Mouse (Mus musculus) adrenal gland, postnatal 4 days (tissue): ENCODE measurements around the gene Vgll1. TPM values are rescaled to one million over a fixed set of nuclear protein-coding genes. Genes with fewer than 3 reads are reported as not detected.

Experiments used
- DNase-seq, 2 experiments: peaks; one replicate each; pipeline ENCODE4 v3.0.0; 2021 to 2022; ENCODE audit warnings: low spot score in 2 of 2, mixed read lengths in 2 of 2
- long read RNA-seq, 2 experiments: library from polyadenylated mRNA; stranded (forward); transcript quantifications; one replicate each; pipeline ENCODE4 v2.0.0; 2021
- total RNA-seq, 2 experiments: library from RNA; stranded (reverse); gene quantifications; 2 replicates each; pipeline ENCODE4 v1.2.3; 2021

The Vgll1 gene
- total RNA-seq = not detected
- long read RNA-seq, experiment 1 = 0 reads
- long read RNA-seq, experiment 2 = 0 reads

DNA sequence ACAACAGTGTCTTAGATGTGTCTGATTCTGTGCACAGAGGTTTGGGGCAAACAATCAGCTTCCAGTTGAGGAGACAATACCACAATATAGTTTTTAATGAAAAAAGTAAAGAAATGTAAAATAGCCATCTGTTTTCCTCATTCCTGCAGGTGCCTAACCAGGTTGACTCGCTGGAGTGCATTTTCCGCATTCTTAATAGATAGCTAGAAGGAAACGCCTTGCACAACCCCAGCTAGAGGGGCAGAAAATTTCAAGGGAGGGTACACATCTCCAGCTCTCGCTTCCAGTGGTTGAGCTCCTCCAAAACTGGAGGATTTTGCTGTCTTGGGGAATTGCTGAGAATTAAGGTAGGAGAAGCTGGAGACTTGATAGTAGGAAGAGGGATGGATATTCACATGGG lies at the start of gene Vgll1:
Gene Vgll1, plus strand, starts transcription at position 301 of the 400 bp plus-strand sequence.
- DNase-seq = no peak

DNA sequence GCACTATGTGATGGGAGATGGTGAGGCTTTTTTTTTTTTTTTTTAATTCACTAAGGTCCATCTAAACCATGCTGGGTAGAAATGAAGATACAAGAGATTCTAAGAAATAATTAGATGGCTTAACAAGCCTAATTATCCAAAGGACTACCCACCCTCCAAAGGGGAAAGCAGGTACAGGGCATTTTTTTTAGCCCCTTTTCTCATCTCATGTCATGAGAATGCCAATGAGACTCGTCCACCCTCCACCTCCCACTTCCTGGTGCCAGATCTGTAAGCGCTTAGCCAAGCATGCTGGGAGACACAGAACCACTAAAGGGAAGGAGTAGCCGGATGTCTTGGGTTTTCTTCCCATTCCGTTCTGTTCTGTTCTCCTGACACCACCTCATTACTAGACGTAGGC lies 45.1 kb upstream of the Vgll1 start, which contains the start of gene Brs3:
Gene Brs3, plus strand, starts transcription at position 301 of the 400 bp plus-strand sequence.
- DNase-seq = no peak

DNA sequence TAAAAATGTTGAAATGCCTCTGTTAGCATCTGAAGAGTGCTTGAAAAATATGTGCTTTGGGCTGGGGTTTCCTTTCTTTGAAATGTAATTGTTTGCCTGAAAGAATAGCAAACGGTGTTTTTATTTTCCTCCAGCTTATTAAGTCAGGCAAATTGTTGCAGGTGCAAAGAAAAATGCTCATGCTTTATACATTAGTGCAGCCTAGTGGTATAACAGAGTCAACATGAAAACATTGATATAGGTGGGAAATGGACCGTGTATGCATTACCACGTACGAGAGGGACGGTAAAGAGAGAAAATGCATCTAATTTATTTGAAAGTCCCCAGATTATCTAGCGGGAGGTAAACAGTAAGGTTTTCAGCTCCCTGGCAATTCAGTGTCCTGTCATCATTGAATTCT lies 44.0 kb upstream of the Vgll1 start:
- no peak for DNase-seq

DNA sequence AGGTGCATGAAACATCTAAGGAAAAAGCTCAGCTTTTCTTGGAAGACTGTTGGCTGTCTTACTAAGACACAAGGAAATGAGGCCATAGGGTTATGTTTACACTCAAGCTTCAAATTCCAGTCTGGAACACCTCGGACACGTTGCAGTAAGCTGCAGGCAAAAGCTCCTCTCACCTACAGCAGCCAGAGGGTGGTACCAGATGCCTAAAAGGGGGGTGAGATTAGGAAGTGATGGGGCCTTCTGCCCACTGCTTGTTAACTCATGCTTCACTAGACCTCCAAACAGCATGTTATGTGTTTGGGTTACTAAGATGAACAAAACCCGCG lies 35.1 kb upstream of the Vgll1 start:
- no peak for DNase-seq

DNA sequence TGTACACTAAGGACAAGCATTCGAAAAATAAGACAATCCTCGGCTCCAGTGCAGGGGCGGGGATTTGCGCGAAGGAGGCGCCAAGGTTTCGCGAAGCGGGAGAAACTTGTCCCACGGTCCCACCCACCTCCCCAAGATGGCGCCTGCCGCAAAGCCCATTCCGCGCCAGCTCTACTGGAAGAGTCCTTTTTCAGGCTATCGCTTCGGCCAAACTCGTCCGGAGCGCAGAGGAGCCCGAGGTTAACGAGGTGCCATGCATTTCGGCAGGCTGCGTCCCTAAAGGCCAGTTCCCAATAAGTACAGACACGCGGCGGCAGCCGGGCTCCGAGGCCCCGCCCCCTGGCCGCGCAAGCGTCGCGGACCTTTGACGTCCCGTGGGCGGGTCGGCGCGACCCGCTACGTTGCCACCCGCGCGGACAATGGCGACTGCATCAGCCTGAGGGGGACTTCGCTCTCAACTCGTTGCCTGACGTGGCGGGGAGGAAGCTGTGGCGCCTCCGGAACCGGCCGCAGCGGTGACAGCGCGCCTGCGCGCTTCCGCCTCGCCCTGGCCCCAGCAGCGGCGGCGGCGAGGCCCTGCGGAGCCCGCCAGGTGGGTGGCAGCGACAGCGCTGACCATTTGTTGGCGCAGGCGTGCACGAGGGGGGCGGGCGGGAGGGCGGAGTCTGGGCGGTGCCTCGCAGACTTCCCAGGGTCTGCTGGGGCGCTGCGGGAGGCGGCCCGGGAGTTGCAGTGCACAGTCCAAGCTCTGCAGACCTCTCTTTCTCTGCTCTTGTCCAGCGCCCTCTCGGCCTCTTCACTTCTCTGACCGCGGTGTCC lies 34.5 kb upstream of the Vgll1 start, which contains the start of gene Htatsf1:
Gene Htatsf1, plus strand, starts transcription at position 410 of the 819 bp plus-strand sequence.
- DNase-seq = peak; percentile 48 to 55

DNA sequence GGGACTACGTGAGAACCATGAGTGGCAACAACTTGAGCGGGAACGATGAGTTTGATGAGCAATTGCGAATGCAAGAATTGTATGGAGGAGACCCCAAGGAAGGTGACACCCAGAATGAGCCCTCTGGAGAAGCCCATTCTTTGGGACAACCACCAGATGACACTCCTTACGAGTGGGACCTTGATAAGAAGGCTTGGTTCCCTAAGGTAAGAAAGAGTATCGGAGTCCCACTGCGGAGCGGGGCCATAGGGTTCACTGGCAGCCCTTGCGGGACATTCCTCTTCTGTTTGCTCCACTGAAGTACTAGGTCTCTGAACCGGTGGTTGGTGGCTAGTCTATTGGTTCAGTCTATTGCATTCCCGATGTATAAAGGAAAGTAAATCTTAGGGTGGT lies 33.9 kb upstream of the Vgll1 start:
- no peak for DNase-seq

DNA sequence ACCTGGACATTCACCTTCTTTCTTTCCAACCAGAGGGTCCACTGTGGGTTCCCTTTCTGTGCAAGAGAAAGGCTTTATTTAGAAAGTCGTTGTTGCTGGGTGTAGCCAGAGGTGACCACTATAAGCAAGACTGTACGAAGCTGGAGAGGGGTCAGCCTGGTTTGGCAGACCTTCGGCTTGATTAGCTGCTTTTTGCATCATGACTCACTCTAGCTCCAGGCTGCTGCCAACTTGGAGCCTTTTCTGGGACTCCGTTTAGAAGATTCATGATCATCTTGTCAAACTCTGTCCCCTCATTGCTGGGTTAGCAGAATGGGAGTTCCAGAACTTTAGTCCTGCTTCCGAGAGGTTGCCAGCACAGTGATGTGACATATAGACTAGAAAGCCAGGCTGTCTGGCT lies 6.4 kb upstream of the Vgll1 start:
- DNase-seq = no peak

DNA sequence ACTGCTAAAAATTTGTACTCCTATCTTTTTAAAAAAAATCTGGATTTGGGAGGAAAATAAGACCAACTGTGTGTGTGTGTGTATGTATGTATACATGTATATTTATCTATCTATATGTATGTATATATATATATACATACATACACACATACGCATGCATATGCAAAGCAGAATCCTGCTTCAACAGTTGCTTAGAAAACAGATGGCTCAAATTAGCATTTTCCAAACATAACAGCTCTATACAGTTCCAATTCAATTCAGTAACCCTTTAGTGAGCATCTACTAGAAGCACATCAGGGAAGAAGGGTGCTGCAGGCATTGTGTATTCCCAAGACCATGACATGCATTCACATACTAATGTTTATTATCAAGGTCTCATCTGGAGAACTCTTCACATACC lies 15.5 kb downstream of the Vgll1 start:
- no peak for DNase-seq

DNA sequence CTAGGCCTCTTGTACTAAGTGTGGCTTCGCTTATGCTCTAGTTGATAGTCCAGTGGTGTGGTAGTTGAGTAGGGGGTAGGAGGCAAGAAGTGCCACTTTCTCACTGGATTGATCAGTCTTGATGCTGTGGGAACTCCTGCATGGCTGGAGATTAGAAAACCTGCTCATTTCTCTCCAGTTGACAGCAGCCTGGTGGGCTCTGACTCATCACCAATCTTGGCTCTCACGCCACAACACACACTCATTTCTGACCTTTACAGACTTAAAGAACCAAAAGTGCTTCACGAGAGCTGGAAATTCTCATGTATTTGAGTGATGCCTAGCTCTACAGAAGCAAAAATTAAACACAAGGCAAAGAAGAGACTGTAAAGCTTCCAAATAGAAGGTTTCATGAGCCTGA lies 19.1 kb downstream of the Vgll1 start:
- no peak for DNase-seq

DNA sequence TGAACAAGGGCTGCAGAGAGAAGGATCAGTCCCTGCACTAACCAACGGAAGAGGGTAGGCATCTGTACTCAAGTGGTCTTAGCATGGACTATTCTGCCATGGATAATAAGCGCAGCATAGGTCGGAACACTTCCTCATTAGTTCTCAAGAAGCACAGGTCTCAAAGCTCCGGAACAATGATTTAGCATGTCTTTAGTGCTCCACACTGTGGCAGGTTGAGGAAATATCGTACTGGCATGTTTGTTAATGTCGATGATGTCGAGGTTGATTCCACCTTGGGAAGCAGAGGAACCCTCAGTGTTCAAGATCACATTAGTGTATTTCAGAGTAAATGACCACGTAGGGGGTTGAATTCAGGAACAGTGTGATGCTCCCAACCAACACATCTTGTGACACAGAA lies 30.2 kb downstream of the Vgll1 start:
- no peak for DNase-seq

DNA sequence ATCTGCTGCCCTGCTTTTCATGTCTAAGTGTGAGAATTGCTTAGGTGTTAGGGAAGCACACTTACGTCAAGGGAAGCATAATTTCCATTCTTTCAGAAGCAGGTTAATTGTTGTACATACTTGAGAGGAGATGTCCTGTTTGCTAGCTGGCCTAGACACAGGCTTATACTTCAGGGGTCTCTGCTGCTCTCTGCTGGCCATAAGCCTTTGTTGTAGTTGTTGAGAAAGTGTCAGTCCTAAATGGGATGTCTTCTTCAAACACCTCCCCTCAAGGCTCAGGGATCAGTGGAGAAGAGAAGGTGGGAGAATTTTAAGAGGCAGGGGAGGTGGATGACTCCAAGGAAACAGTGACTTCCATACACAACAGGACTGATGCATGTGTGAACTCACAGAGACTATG lies 32.9 kb downstream of the Vgll1 start:
- no peak for DNase-seq

DNA sequence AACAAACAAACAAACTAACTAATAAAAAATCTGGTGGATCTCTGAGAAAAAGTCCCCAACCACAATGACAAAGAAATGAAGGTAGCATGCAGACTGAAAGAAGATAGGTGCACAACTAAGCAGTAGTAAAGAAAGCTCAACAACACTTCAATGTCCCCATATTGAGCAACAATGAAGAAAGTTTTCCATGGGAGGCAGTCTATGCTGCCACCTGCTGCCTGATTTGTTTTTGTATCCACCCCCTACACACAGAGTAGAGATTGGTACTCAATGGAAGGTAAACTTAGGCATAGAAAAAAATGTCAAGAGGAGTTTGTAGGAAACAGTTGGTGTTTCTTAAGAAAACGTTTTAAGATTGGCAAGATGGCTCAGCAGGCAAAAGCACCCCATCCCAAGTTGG lies 42.7 kb downstream of the Vgll1 start:
- DNase-seq = no peak

DNA sequence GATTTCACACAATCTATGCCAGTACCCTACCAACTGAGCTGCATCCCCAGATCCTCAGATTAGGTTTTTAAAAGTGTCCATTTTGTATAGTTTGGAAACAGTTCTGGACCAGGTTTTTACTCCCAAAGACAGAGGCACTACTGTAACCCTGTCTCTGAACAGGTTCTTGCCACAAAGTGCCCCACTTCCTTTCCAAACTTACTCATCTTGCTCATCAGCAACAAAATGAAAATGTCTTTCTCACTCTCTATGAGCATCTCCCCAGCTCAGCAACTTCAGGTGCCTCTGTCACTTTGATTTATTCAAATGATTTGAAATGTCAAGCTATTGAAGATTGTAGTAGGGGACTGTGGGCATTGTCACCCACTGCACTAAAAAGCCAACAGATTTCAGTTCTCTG lies 49.7 kb downstream of the Vgll1 start:
- DNase-seq = no peak

DNA sequence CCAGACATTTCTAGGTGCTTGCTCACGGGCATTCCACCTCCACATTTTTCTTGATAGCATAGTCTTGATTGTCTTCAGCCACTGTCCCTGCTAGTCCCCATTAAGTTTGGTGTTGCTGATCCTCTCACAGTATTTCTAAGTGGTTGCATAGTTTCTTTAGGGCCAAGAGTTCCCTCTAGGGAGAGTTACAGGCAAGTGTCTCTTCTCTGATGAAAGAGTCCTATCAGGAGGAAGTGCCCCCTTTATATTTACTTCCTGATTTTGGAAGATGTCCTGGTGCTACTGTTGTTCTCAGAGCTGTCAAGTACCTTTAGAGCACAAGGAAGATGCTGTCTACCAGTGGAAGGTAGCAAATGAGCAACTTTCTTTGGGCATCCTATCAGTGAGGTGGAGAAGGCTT lies 65.6 kb downstream of the Vgll1 start:
- no peak for DNase-seq

Other genes with a start within 250 kb of the Vgll1 start
- not detected for gene Adgrg4, start 217.9 kb upstream of the Vgll1 start, total RNA-seq
- not detected for gene Brs3, start 45.0 kb upstream of the Vgll1 start, total RNA-seq
- gene Htatsf1, start 34.5 kb upstream of the Vgll1 start, total RNA-seq = 10 to 100 TPM; 49.7 to 53.2 TPM
- gene Cd40lg, start 124.0 kb downstream of the Vgll1 start, total RNA-seq = not detected